Mouse (Mus musculus) embryo, embryonic 11 days (tissue): ENCODE results near the gene Ankrd13d.

Source experiments
- DNase-seq: peaks from one replicate; pipeline ENCODE4 v3.0.0-alpha.2; 2015

The Ankrd13d gene

GRCm38 (mm10) chr19:4300852-4301734, 18.2 kb upstream of the Ankrd13d start:
- DNase-seq: no peak

GRCm38 (mm10) chr19:4300271-4300704, 17.4 kb upstream of the Ankrd13d start:
- no peak for DNase-seq

- DNase-seq: no peak
These were observed 16.8 kb upstream of the Ankrd13d start for GRCm38 (mm10) chr19:4299574-4300270.

- DNase-seq: no peak
These were observed 16.2 kb upstream of the Ankrd13d start for GRCm38 (mm10) chr19:4299126-4299525.

GRCm38 (mm10) chr19:4298322-4299121, 15.6 kb upstream of the Ankrd13d start:
- DNase-seq: no peak

GRCm38 (mm10) chr19:4297851-4298250, 14.9 kb upstream of the Ankrd13d start:
- no peak for DNase-seq

GRCm38 (mm10) chr19:4296611-4297010, 13.7 kb upstream of the Ankrd13d start:
- no peak for DNase-seq

GRCm38 (mm10) chr19:4295391-4295790, 12.5 kb upstream of the Ankrd13d start:
- DNase-seq: no peak

GRCm38 (mm10) chr19:4294381-4295097, 11.6 kb upstream of the Ankrd13d start:
- no peak for DNase-seq

- DNase-seq: no peak
These were observed 8.2 kb upstream of the Ankrd13d start for GRCm38 (mm10) chr19:4291161-4291560.

- no peak for DNase-seq
These were observed 7.8 kb upstream of the Ankrd13d start for GRCm38 (mm10) chr19:4290749-4291148.

GRCm38 (mm10) chr19:4283653-4284052, 716 bp upstream of the Ankrd13d start:
- DNase-seq: no peak

GRCm38 (mm10) chr19:4280425-4280824, 2.5 kb downstream of the Ankrd13d start:
- DNase-seq: no peak

GRCm38 (mm10) chr19:4279487-4279886, 3.5 kb downstream of the Ankrd13d start:
- no peak for DNase-seq

- no peak for DNase-seq
These were observed 12.0 kb downstream of the Ankrd13d start for GRCm38 (mm10) chr19:4270972-4271371.

- no peak for DNase-seq
These were observed 12.8 kb downstream of the Ankrd13d start for GRCm38 (mm10) chr19:4270187-4270586.

- DNase-seq: peak; percentile 46
These were observed 14.2 kb downstream of the Ankrd13d start, which contains the start of gene Ssh3 for GRCm38 (mm10) chr19:4268566-4269361. TSS of gene Ssh3 (minus strand) at chr19:4269180.

GRCm38 (mm10) chr19:4265956-4266355, 17.0 kb downstream of the Ankrd13d start:
- DNase-seq: no peak

GRCm38 (mm10) chr19:4264171-4264780, 18.7 kb downstream of the Ankrd13d start:
- DNase-seq: no peak

- DNase-seq: no peak
These were observed 19.2 kb downstream of the Ankrd13d start for GRCm38 (mm10) chr19:4263702-4264101.

- no peak for DNase-seq
These were observed 20.2 kb downstream of the Ankrd13d start for GRCm38 (mm10) chr19:4262756-4263155.
